Mouse (Mus musculus) cortical plate, adult 2 months (tissue): ENCODE measurements around the gene B230219D22Rik.

Experiments
- CTCF ChIP-seq: fragments of 200-500 bp; IDR thresholded peaks from 2 replicates; pipeline ENCODE4 v1.5.1; 2011; ENCODE audit warnings: mild to moderate bottlenecking, control low read depth, low read length; ENCODE audit not compliant: insufficient read depth; ENCODE audit errors: extremely low read depth
- POLR2A ChIP-seq: fragments of 200-500 bp; IDR thresholded peaks from 2 replicates; pipeline ENCODE4 v1.6.1; 2011; ENCODE audit warnings: mild to moderate bottlenecking, low read length, control low read depth; ENCODE audit not compliant: insufficient read depth; ENCODE audit errors: extremely low read depth

- TF ChIP-seq POLR2A = no peak
- peak; percentile 17; the same call in 1 of the 2 replicates for TF ChIP-seq CTCF
These were observed 24.4 kb upstream of the B230219D22Rik start for GRCm38 (mm10) chr13:55668550-55668949.
